Mouse (Mus musculus): ENCODE results near the gene Gm6526.
"Not testable (repeated sequence)": the region's sequence is repeated elsewhere in the genome, so short reads cannot be mapped to it uniquely, and the experiment has no call there.

- TF ChIP-seq TAL1 (conservative IDR thresholded peaks at IDR 0.05; ENCODE audit: low read depth, low read length); CTCF (IDR thresholded peaks at IDR 0.05; ENCODE audit: low read depth, low read length); GATA1 (IDR thresholded peaks at IDR 0.05; ENCODE audit: borderline replicate concordance, low read length); GATA2 (IDR thresholded peaks at IDR 0.05; ENCODE audit: borderline replicate concordance, low read depth, low read length): not testable (repeated sequence)
Measured at GRCm38 (mm10) chr14:43784645-43785044, 37.0 kb downstream of the Gm6526 start, which contains the start of gene Gm8180.
